Mouse (Mus musculus): Measurements from ENCODE around the gene Ednra.

The Ednra gene

DNA sequence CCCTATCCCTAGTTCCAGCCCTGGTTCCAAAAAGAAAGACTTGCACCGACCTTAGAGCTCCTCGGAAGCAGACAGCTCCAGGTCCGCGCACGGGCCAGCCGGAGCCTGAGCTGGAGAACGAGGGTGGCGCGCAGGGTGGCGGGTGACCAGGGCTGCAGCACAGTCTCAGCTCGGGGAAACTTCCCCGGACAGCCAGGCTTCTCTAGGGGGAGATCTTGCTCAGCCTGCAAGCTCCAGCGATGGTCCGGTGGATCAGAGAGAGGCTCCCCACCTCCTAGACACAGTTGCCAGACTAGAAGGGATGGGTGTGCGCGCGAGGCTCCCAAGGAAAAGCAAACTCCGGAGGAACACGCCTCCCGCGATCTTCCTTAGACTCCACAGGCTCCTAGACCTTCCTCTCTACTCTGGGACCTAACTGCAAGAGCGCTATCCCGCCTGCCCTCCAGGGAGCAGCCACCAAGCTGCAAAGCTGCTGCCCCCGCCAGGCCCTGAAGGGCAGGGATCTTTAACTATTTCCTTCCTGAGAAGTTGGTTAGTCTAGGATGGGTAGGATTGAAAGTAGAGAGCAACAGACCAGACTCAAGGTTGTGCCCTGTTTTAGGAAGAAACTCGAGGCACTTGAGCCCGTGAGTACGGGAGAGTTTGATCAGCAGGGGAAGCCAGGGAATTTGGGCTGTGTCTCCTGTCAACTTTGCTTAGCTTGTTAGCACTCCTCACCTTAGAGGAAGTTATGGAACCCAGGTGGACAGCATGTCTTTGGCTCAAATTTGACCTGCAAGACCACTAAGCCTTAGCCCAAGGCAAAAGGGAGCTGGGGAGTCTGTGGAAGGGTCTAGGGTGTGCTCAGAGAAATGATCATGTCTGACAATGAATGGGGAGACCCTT, at the start of gene Ednra:
Ednra (minus strand) TSS at position 419 of the 885 bp plus-strand sequence.
- DNase-seq (ENCODE audit: low spot score in 2 of 2): no peak

DNA sequence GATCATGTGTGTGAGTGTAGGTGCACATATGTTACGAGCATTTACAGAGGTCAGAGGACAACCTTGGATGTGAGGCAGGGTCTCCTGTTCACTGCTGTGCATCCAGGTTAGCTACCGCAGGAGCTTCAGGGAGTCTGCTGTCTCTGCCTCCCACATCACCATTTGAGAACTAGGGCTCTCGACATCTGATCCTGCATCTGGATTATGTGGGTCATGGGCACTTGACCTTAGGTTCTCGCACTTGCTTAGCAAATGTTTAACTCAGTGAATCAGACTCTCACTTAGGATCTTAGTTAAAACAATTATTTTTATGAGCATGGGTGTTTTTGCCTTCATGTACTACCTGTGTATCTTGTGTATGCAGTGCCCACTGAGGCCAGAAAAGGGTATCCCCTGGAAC, 49.6 kb upstream of the Ednra start:
- DNase-seq (ENCODE audit: low spot score in 2 of 2): no peak

DNA sequence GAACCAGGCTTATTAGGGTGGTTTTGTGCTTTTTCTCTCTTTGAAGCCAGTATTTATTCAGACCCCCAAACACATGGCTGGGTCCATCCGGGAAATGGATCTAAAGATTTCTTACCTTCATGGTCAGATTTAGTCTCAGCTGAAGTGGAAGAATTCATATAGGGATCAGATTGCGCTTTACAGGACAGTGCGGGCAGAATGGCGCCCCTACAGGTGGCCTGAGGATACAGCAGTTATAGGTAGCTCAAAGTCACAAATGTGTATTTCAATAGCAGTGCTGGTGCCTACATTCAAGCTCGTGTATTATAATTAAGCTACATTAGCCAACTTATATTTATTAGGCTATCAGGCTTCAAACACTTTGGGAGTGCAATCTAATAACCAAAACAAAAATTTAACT, 49.0 kb upstream of the Ednra start:
- no peak for DNase-seq (ENCODE audit: low spot score in 2 of 2)

- no peak for DNase-seq (ENCODE audit: low spot score in 2 of 2)
These were observed 48.1 kb upstream of the Ednra start for GRCm38 (mm10) chr8:77772210-77772886.

- DNase-seq (ENCODE audit: low spot score in 2 of 2): no peak
These were observed 46.7 kb upstream of the Ednra start for GRCm38 (mm10) chr8:77770966-77771365.

GRCm38 (mm10) chr8:77768916-77769315, 44.7 kb upstream of the Ednra start:
- no peak for DNase-seq (ENCODE audit: low spot score in 2 of 2)

- DNase-seq (ENCODE audit: low spot score in 2 of 2): no peak
These were observed 40.0 kb upstream of the Ednra start for GRCm38 (mm10) chr8:77764253-77764652.

GRCm38 (mm10) chr8:77762967-77763366, 38.7 kb upstream of the Ednra start:
- no peak for DNase-seq (ENCODE audit: low spot score in 2 of 2)

DNA sequence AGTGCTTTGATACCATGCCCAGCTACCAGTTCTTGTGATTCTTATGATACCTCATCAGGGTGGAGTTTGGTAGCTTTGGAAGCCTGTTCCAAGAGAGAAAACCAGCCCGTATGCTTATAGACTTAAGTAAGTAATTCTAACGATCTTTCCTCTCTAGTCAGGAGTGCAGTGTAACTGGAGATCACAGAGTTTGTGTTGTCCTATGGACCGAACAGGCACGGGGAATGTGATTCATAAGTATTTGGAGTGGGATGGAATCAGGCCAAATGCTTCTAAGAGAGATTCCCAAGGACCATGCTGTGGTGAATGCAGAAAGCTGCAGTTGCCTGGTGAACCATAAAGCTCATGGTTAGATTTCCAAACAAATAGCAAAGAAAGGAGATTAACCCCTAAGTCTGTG, 31.2 kb upstream of the Ednra start:
- DNase-seq (ENCODE audit: low spot score in 2 of 2): no peak

- DNase-seq (ENCODE audit: low spot score in 2 of 2): no peak
These were observed 29.5 kb upstream of the Ednra start for GRCm38 (mm10) chr8:77753796-77754195.

- no peak for DNase-seq (ENCODE audit: low spot score in 2 of 2)
These were observed 27.8 kb upstream of the Ednra start for GRCm38 (mm10) chr8:77752041-77752440.

- DNase-seq (ENCODE audit: low spot score in 2 of 2): no peak
These were observed 26.1 kb upstream of the Ednra start for GRCm38 (mm10) chr8:77750407-77750806.

GRCm38 (mm10) chr8:77744476-77744875, 20.2 kb upstream of the Ednra start:
- DNase-seq (ENCODE audit: low spot score in 2 of 2): no peak

DNA sequence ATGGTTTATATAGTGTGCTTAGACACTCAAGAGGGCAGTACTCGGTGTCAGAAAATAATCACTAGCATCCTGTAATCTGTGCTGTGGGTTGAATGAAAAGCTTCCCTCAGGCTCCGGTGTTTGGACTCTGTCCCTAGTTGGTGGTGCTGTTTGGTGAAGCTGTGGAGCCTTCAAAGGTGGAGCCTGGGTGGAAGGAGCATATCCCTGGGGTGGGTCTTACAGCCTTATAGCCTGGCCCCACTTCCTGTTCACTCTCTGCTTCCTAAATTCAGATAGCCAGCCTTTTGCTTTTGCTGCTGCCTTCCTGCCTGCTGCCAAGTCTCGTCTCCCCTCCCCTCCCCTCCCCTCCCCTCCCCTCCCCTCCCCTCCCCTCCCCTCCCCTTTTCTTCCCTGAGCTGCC, 18.1 kb upstream of the Ednra start:
- no peak for DNase-seq (ENCODE audit: low spot score in 2 of 2)

- DNase-seq (ENCODE audit: low spot score in 2 of 2): no peak
These were observed 16.9 kb upstream of the Ednra start for GRCm38 (mm10) chr8:77741050-77741777.

DNA sequence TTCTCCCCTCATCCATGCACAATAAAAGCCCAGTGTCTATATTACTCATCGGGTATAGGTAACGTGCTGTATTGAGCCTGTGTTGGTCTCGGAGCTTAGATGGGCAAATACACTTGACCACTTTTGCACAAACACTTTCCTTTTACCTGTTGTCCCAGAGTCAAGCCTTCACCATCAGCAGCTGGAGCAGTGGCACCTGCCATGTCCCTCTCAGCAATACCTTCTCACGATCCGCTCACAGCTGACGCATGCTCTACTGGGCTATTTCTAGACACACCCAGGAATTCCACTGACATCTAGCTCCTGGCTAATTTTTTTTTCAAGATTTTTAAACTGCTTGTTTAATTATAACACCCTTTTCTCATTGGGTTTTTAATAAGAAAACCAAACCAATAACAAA, 14.2 kb upstream of the Ednra start:
- no peak for DNase-seq (ENCODE audit: low spot score in 2 of 2)

DNA sequence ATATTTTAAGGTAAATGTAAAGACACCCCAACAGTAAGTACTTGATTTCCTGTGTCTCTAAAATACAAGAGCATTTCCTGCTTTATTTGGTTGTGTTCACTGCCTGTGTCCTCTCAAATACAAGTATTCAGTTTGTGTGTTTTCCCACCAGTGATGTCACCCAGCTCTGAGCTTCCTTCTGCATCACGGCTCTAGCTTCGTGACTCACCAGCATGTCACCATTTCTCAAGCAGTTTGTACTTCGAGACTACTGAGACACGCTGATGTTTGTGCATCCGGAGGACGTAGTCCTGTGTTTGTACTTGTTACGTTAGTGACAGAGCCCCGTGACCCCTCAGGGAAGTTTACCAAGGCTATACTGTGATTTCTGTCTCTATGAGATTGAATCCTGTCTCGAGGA, 13.1 kb upstream of the Ednra start:
- no peak for DNase-seq (ENCODE audit: low spot score in 2 of 2)

- no peak for DNase-seq (ENCODE audit: low spot score in 2 of 2)
These were observed 9.5 kb upstream of the Ednra start for GRCm38 (mm10) chr8:77733792-77734191.

DNA sequence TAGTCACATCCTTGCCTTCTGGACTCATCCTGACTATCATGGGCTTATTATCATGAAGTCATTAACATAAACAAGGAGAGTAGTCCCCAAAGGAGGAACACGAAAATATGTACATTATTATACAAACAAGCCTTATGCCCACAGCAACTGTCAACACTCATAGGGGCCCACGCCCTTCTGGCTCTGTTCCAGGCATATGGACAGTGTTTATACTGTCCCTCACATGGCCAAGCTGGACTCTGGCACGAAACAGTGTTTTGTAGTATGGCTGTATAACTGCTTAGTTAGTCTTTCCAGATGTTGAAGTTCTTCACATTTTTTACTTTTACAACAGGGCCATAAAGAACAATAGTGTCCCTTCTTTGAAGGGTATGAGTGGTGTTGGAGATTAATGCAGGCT, 8.7 kb upstream of the Ednra start:
- DNase-seq (ENCODE audit: low spot score in 2 of 2): no peak

- no peak for DNase-seq (ENCODE audit: low spot score in 2 of 2)
These were observed 1.1 kb upstream of the Ednra start for GRCm38 (mm10) chr8:77725406-77725805.

DNA sequence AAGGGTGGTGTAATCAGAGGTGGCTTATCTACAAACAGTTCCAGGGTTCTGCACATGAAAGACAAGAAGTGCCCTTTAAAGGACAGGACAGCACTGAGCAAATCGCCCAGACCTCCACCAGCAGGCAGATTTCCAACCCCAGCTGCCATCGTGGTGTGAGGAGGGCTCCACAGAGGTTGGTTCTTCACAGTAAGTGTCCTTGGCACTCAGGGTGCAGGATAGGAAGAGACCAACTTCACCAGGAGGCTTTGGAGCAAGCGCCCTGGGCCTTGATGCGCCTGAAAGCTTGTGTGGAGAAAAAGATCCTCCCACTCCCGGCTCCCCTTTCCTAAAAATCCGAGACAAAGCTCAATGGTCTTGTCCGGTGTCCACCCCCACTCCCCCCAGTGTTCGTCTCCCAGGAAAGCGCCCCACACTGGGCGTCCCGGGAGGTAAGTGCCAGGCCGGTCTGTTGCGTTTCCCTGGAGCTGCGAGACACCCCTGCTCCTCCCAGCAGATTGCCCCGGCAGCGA, 674 bp downstream of the Ednra start:
- DNase-seq (ENCODE audit: low spot score in 2 of 2): no peak

DNA sequence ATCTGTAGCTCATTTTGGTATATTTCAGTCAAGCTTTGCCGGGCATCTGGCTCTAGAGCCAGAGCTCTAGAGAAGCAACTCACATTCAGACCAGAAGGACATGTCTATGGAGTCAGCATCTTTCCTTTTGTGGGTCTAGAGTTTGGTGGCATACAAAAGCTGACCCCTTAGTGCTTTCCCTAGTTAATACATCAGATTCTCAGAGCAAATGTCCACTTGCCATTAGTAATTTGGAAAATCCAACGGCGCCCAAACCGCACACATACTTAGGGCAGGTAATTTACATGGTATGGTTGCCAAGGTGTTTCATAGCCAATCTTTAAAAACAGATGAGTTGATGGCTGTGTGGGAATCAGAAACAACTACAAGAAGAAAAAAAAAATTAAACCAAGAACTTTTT, 1.2 kb downstream of the Ednra start:
- no peak for DNase-seq (ENCODE audit: low spot score in 2 of 2)
